Mouse (Mus musculus) erythroblast, adult 5-6 weeks (primary cell): ENCODE data around the gene Ubiad1. TPM values are rescaled to one million over a fixed set of nuclear protein-coding genes. Genes with fewer than 3 reads are reported as not detected.
A peak's percentile ranks its signal among the peaks of the same experiment; 100 is the strongest.

ENCODE experiments used
- ATAC-seq: replicated peaks from 2 replicates; pipeline ENCODE4 v1.8.0; 2016; ENCODE audit warnings: moderate number of reproducible peaks, mild to moderate bottlenecking, moderate TSS enrichment, inconsistent platforms; ENCODE audit not compliant: poor library complexity, low FRiP score, severe bottlenecking
- total RNA-seq, 2 experiments: library from RNA; stranded (forward) in 1 of 2; stranded (reverse) in 1 of 2; fragments of 150-400 nt in 1 of 2; fragments of 200-764, 138-1000 nt in 1 of 2; gene quantifications; 2 replicates each; pipeline versions ENCODE4 v1.2.3 to v1.2.4; 2015 to 2017; ENCODE audit warnings: low replicate concordance in 2 of 2

The Ubiad1 gene
- total RNA-seq (2015; ENCODE audit: low replicate concordance) (0.77 and 2.3 TPM in 2 replicates), total RNA-seq (2017; ENCODE audit: low replicate concordance) (1.3 and 4.9 TPM in 2 replicates)

DNA sequence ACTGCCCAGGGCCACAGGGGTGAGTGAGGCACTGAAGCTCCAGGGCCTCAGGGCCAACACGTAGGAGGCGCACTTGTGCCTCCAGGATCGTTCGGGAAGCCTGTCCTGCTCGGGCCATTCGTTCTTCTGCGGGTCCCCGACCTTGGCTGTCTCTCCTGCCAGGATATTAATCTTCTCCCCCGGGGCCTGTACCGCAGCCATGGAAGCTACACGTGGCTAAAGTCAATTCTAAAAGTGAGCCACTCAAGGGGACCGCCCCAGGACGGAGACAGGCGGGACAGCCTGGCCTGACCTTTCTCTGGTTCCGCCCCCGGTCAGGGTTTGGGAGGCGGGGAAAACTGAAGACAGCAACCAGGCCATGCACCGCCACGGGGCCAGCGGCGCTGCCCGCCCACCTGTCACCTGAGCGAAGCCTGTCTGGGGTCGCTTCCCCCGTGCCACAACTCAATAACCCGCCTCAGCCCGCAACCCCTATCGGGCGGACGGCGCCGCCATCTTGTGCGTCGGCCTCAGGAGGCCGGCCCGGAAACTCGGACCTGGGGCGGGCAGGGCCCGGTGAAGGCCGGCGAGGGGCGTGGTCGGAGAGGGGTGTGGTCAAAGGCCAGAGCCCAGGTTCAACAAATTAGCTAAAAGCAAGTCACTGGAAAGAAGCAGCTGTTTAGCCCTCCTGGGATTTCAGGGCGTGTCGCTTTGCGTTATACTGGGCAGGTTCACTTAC, at the start of gene Ubiad1:
Gene Ubiad1 (minus strand): TSS at position 522 of the 718 bp plus-strand sequence.
- peak; percentile 84 for ATAC-seq

DNA sequence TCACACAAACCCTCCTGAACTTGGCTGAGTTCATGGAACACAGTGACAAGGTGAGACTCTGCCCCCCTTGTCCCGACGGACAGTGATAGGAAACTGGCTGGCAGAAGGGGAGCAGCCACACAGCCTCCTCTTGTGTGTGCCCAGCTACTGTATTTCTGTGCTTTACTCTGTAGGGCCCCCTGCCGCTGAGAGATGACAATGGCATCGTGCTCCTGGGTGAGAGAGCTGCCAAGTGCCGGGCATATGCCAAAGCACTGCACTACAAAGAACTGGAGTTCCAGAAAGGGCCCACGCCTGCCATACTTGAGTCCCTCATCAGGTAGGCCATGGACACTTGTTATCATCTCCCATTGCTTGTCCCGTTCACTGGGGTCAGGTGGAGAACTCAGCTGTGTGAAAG, 46.9 kb upstream of the Ubiad1 start:
- no peak for ATAC-seq

- ATAC-seq, result no peak
Observed at GRCm38 (mm10) chr4:148490502-148490901, 45.9 kb upstream of the Ubiad1 start.

DNA sequence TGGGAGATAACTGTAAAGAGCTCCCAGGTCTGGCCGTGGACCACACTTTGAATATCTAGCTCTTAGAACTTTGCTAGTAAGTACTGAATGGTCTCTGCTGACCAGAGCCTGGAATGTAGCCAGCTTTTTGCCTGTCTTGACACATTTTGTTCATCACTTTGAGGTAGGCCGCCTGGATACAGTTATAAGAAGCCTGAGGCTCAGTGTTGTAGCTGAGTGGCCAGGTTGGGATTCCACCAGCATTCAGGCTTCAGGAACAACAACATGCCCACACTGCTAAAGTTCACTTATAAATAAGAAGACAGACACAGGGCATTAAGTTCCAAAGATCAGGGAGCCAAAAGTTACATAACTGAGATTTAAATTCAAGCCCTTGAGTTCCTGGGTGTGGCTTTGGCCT, 43.3 kb upstream of the Ubiad1 start:
- no peak for ATAC-seq

DNA sequence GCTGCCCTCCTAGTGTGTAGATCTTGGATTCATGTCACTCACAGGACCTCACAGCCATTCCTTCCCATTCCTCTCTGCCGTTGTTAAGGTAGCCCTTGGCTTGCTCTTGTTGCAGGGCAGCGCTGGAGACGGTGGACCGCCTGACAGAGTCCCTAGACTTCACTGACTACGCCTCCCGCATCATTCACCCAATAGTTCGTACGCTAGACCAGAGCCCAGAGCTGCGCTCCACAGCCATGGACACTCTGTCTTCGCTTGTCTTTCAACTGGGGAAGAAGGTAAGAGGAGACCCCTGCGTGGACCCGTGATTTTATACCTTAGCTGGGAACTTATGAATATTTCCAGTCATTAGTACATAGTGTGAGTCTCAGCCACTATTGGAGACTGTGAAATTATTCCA, 39.9 kb upstream of the Ubiad1 start:
- no peak for ATAC-seq

DNA sequence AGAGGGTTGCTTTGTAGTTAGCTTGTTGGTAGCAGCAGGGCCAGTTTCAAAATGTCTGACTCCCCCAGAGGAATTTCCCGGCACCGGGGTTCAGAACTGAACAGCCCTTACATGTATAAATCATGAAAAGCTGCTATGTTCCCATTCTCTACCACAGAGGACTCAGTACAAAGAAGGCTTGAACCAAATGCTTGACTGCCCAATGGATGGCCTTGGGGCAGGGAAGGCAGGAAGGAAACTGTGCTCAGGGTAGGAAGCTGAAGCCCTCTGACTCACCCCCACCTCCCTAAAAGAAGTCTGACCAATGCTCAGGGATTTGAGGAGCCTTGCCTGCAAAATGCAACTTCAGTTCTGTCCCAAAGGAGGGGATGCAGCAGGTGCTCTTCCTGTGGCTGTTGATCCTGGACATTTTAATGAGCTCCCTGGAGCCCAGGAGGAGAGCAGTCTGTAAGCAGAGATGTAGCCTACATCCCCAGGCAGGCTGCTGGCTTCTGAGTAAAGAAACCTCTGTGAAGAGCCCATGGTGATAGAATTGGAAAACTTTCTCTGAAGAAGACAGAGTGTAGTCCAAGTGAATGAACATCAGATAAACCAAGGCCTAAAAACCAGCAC, 37.1 kb upstream of the Ubiad1 start:
- ATAC-seq, result no peak

- ATAC-seq, result no peak
Observed at GRCm38 (mm10) chr4:148480245-148480644, 35.7 kb upstream of the Ubiad1 start.

DNA sequence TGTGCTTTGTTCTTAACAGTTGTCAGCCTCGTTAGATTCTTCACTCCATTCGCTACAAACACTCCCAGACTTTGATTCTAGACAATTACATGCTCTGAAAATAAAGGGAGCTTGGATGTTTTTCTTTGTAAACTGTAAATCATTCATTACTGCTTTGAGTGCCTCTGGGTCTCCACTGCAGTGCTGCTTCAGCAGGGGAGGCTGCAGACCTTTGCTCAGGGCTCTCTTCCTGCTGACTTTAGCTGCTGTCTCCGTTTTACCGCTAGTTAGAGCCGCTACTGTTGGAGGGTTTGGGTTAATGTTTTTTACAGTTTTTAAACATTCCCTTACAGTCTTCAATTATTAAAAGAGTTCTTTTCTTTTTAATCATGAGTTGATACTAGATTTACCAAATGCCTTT, 28.9 kb upstream of the Ubiad1 start:
- no peak for ATAC-seq

GRCm38 (mm10) chr4:148472436-148473174, 28.0 kb upstream of the Ubiad1 start:
- no peak for ATAC-seq

DNA sequence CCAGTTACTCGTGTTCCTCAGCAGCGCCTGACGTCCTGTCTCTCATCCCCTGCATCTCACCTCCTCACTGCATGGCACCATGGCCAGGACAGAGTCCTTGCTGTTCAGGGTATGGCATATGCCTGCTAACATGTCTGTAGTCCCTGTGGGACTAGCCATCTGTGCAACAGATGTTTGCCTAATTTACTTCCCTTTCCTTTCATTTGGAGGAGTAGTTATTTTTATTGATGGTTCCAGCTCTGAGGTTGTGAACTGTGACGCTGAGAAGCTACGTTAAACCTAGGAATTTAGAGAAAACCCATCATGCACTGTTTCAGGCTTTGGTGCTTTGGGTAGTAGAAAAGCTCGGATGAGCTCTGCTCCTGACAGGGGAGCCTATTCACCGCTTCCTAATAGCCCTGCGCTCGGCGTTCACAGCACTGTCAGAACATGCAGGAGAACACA, 26.8 kb upstream of the Ubiad1 start:
- ATAC-seq, result no peak

- no peak for ATAC-seq
Observed at GRCm38 (mm10) chr4:148469487-148470252, 25.1 kb upstream of the Ubiad1 start.

DNA sequence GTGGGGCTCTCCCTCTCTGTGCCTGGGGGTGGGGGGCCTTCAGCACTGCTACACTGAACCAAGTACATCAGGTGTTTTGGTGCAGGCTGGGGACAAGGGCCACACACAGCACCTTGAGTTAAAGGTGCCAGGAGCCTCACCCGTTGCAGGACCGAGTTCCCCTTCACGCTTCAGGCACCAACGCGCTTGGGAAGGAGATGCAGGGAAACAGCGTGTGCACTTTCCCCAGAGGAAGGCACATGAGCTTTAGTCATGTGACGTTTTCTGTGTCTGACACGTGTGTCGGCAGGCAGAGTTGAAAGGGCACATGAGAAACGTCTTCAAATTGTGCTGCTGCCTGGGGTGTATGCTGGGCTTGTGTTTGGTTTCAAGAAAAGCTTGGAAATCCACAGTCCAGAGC, 23.8 kb upstream of the Ubiad1 start:
- no peak for ATAC-seq

- ATAC-seq, result no peak
Observed at GRCm38 (mm10) chr4:148466511-148467079, 22.0 kb upstream of the Ubiad1 start.

GRCm38 (mm10) chr4:148464869-148465268, 20.3 kb upstream of the Ubiad1 start:
- no peak for ATAC-seq

- no peak for ATAC-seq
Observed at GRCm38 (mm10) chr4:148464301-148464700, 19.7 kb upstream of the Ubiad1 start.

GRCm38 (mm10) chr4:148463208-148463960, 18.8 kb upstream of the Ubiad1 start:
- no peak for ATAC-seq

DNA sequence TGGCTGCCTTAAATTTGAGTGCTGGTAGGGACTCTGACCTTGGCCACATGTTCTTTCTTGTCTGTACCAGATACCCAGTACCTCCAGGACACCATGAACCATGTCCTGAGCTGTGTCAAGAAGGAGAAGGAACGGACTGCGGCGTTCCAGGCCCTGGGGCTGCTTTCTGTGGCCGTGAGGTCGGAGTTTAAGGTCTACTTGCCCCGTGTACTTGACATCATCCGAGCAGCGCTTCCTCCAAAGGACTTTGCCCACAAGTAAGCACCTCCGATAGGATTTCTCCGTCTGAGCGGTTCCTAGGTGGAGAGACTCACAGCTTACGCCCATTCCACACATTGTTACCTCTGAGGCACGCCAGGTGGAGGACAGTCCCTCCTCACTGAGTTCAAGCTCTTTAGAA, 18.1 kb upstream of the Ubiad1 start:
- ATAC-seq, result no peak

- no peak for ATAC-seq
Observed at GRCm38 (mm10) chr4:148461772-148462171, 17.2 kb upstream of the Ubiad1 start.

DNA sequence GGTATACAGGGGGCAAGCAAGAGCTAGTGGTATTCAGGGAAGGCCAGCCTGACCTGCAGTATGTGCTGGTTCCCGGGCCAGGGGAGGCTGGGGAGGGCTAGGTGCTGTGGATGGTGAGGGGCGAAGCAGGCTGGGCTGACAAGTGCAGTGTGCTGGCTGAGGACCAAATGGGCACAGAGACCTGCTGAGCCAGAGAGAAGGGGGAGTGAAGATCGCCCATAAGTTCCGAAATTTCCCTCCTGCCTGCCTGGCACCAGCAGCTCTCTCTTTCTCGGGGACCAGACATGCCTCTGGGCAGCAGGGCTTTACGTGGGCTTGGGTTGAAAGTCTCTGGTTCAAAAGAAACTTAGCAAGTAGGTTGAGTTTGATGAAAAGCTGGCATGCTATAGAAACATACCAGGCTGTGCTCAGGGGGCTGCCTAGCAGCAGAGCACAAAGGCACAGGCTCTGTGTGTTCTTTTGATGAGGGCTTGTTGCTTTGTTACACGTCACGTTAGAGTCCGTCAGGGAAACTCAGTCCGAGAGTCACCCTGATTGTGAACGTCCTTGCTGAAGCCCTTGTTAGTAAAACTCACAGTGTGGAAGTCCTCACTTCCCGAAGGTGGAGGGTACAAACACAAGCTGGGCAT, 16.2 kb upstream of the Ubiad1 start:
- no peak for ATAC-seq
